Mouse (Mus musculus) lung, adult 2 months (tissue): ENCODE results near the gene Purb. TPM values are rescaled to one million over a fixed set of nuclear protein-coding genes. Genes with fewer than 3 reads are reported as not detected.
"Not testable (repeated sequence)": the region's sequence is repeated elsewhere in the genome, so short reads cannot be mapped to it uniquely, and the experiment has no call there.

ENCODE experiments used
- DNase-seq: peaks from one replicate; pipeline ENCODE4 v3.0.0; 2022
- H3K4me1 ChIP-seq: fragments of 200-500 bp; 2 replicates; pipeline ENCODE4 v1.6.1; 2011; ENCODE audit warnings: low read length; ENCODE audit not compliant: control insufficient read depth, insufficient read depth
- H3K4me3 ChIP-seq: fragments of 200-500 bp; replicated peaks from 2 replicates; pipeline ENCODE3; 2011; ENCODE audit warnings: low read depth, mild to moderate bottlenecking, control low read depth, low read length; ENCODE audit errors: extremely low read depth
- CTCF ChIP-seq: fragments of 200-500 bp; IDR thresholded peaks from 2 replicates; pipeline ENCODE4 v1.5.1; 2011; ENCODE audit warnings: mild to moderate bottlenecking, low read length, control low read depth; ENCODE audit not compliant: insufficient read depth
- POLR2A ChIP-seq: fragments of 200-500 bp; IDR thresholded peaks from 2 replicates; pipeline ENCODE4 v1.6.1; 2011; ENCODE audit warnings: low read depth, mild to moderate bottlenecking, control low read depth, low read length, borderline replicate concordance; ENCODE audit errors: extremely low read depth
- WGBS: fragments of 180-500 bp; shearing (Covaris S2); methylation state at CpG from one replicate; pipeline ENCODE4 v1.1.7; 2018; 5-methylcytosine and 5-hydroxymethylcytosine counted together
- polyA plus RNA-seq: library from polyadenylated mRNA; depleted of rRNA; stranded (reverse); fragments of >200 nt; gene quantifications from 2 replicates; pipeline ENCODE4 v1.2.3, GENCODE M21; 2012

The Purb gene
- polyA plus RNA-seq, 1 experiment: 11.0 TPM

- peak; percentile 65 for DNase-seq
- 0 out of 2 replicates have a peak, but pooled peaks have one; percentile 25 for TF ChIP-seq POLR2A
- no peak for TF ChIP-seq CTCF
- Histone ChIP-seq H3K4me1 (peaks cover 27% of the 10 kb centered on the region), H3K4me3 (peak overlapping the region; percentile 95)
- WGBS: under 1% methylated on average over 109 of the region's 109 CpGs
These were observed 614 bp downstream of the Purb start for GRCm38 (mm10) chr11:6474874-6475731.

GRCm38 (mm10) chr11:6474381-6474780, 1.3 kb downstream of the Purb start:
- Histone ChIP-seq H3K4me1 (peaks cover 27% of the 10 kb centered on the region), H3K4me3 (peak overlapping the region; percentile 95)
- WGBS: 11% methylated on average over 6 of the region's 6 CpGs
- no peak for TF ChIP-seq CTCF
- TF ChIP-seq POLR2A: no peak
- DNase-seq: no peak

GRCm38 (mm10) chr11:6472076-6472475, 3.6 kb downstream of the Purb start:
- TF ChIP-seq POLR2A (no peak), CTCF (no peak)
- H3K4me1 ChIP-seq: peaks cover 35% of the 10 kb centered on the region
- no peak overlapping the region for H3K4me3 ChIP-seq
- no peak for DNase-seq

- WGBS: 0% methylated on average over 1 of the region's 1 CpGs
- TF ChIP-seq CTCF: no peak
- TF ChIP-seq POLR2A: no peak
- no peak for DNase-seq
- H3K4me3 ChIP-seq: peak overlapping the region; percentile 29
- H3K4me1 ChIP-seq: peaks cover 35% of the 10 kb centered on the region
These were observed 4.2 kb downstream of the Purb start for GRCm38 (mm10) chr11:6471493-6471892.

- TF ChIP-seq CTCF: no peak
- no peak for TF ChIP-seq POLR2A
- Histone ChIP-seq H3K4me3 (no peak overlapping the region), H3K4me1 (peaks cover 35% of the 10 kb centered on the region)
- WGBS: 36% methylated on average over 2 of the region's 2 CpGs
- DNase-seq: no peak
These were observed 4.7 kb downstream of the Purb start for GRCm38 (mm10) chr11:6471054-6471453.

- WGBS: 39% methylated on average over 2 of the region's 2 CpGs
- no peak for TF ChIP-seq CTCF
- no peak for TF ChIP-seq POLR2A
- no peak overlapping the region for H3K4me3 ChIP-seq
- peaks cover 29% of the 10 kb centered on the region for H3K4me1 ChIP-seq
- DNase-seq: no peak
These were observed 7.2 kb downstream of the Purb start for GRCm38 (mm10) chr11:6468541-6468940.

GRCm38 (mm10) chr11:6465122-6465521, 10.6 kb downstream of the Purb start:
- TF ChIP-seq CTCF (peak; percentile 58), POLR2A (no peak)
- DNase-seq: peak; percentile 47

GRCm38 (mm10) chr11:6463159-6463837, 12.4 kb downstream of the Purb start:
- H3K4me3 ChIP-seq: no peak overlapping the region
- 87% methylated on average over 6 of the region's 6 CpGs for WGBS
- TF ChIP-seq CTCF: no peak
- DNase-seq: no peak
- peaks cover 5% of the 10 kb centered on the region for H3K4me1 ChIP-seq

More at GRCm38 (mm10) chr11:6465122-6465521, 10.6 kb downstream of the Purb start:
- 17% methylated on average over 4 of the region's 4 CpGs for WGBS
- no peak overlapping the region for H3K4me3 ChIP-seq
- H3K4me1 ChIP-seq: peaks cover 8% of the 10 kb centered on the region

- WGBS: 65% methylated on average over 6 of the region's 6 CpGs
- DNase-seq: no peak
- H3K4me1 ChIP-seq: no peaks in the 10 kb centered on the region
- H3K4me3 ChIP-seq: no peak overlapping the region
- TF ChIP-seq POLR2A (no peak), CTCF (no peak)
These were observed 19.6 kb downstream of the Purb start for GRCm38 (mm10) chr11:6456083-6456482.

GRCm38 (mm10) chr11:6448155-6448554, 27.6 kb downstream of the Purb start:
- not testable (repeated sequence) for DNase-seq

More at GRCm38 (mm10) chr11:6448155-6448554, 27.6 kb downstream of the Purb start:
- 90% methylated on average over 5 of the region's 5 CpGs for WGBS
- not testable (repeated sequence) for H3K4me1 ChIP-seq, H3K4me3 ChIP-seq
